Mouse (Mus musculus) ES-CJ7 (cell line): Measurements from ENCODE around the gene Pnpla5.
A peak's percentile ranks its signal among the peaks of the same experiment; 100 is the strongest.

Source experiments
- DNase-seq: peaks from one replicate; pipeline ENCODE4 v3.0.0; 2011; ENCODE audit warnings: low read depth, low spot score

The Pnpla5 gene

DNA sequence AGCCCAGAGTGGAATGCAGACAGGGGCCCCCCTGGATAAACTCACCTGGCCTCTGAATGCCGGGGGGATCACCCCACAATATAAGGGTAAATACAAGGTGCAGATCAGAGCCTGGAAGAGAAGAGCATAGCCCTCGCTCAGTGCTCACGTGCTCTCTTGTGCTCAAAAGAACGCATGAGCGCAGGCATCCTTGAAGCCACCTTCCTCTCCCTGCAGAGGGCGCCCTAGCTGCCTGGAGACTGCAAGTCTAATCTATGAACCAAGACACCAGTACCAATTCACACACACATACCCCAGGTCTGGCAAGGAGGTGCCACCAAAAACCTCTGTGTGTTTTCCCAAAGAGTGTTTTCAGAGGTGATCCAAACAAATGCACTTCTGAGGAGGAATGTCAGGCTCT lies 2.4 kb downstream of the Pnpla5 start:
- peak; percentile 82 for DNase-seq

DNA sequence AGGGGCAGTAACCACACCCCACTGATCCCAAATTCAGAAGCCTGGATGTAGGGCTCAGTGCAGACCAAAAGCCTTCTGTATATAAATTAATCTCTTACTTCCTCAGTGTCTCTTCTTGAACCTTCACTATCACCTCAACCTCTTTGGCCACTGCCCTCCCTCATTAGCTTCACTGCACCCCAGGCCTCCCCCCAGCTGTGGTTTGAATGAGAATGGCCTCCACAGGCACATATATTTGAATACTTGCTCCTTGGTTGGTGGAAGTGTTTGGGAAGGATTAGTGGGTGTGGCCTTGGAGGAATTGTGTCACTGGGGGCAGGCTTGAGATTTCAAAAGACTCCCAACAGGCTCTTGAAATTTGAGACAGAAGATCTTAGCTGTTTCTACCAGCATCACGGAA lies 6.5 kb downstream of the Pnpla5 start:
- DNase-seq, result peak; percentile 37

- DNase-seq, result no peak
These were observed 7.2 kb downstream of the Pnpla5 start for GRCm38 (mm10) chr15:84115727-84116126.

DNA sequence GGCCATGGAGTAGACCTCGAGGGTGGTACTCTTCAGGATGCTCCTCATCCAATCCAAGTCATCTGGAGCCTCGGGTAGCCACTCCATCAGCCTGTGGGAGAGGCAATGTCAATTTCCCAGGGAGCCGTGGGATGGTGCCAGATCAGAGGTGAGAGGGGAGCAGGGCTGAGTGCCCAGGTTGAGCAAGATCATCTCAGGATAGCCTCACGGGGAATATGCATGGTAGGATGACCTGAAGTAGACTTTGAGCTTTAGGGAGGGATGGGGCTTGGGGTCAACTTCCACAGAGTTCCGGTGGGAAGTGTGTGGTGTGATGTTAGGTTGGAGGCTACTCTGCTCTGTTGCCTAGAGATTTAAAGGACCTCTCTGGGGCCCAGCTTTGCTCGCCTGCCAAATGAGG lies 9.1 kb downstream of the Pnpla5 start:
- DNase-seq, result no peak

DNA sequence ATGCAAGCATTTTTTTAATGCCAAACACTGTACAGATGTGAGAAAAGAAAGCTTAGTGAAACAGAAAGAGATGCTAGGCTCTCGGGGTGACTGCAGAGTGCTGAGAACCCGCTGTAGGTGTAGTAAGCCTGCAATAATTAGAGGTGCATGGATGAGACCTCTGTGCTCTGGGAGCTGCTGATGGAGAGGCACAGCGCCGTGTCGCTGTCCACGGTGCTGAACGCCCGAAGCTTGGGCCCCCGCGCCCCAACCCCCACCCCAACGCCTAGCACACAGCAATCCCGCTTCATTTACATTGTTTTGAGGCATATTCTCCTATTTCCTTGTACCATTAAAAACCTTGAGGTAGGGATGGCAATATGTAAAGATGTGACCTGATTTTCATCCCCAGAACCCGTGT lies 14.1 kb downstream of the Pnpla5 start:
- peak; percentile 28 for DNase-seq

DNA sequence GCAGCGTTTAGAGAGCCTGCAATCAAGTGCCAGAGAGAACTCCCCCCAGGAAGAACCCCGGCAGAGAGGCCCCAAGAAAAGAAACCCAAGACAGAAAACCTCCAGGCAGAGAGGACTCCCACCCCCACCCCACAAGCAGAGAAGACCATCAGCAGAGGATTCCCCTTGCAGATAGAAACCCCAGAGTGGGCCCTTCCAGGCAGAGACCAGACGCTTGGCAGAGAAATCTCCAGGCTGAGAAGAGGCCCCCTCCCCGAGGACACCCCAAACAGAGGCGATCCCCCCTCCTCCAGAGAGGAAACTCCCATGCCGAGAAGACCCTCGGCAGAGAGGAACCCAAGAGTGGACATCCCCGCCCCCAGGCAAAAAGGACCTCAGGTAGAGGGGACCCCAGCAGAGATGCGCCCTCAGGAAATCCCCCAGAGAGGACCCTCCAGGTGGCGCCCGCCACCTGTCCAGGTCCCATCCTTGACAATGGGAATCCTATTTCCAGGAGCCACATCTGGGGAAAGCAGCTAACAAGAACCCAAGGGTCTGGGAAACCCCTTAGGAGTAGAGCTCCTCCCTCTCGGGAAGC lies 17.0 kb downstream of the Pnpla5 start:
- DNase-seq, result no peak

DNA sequence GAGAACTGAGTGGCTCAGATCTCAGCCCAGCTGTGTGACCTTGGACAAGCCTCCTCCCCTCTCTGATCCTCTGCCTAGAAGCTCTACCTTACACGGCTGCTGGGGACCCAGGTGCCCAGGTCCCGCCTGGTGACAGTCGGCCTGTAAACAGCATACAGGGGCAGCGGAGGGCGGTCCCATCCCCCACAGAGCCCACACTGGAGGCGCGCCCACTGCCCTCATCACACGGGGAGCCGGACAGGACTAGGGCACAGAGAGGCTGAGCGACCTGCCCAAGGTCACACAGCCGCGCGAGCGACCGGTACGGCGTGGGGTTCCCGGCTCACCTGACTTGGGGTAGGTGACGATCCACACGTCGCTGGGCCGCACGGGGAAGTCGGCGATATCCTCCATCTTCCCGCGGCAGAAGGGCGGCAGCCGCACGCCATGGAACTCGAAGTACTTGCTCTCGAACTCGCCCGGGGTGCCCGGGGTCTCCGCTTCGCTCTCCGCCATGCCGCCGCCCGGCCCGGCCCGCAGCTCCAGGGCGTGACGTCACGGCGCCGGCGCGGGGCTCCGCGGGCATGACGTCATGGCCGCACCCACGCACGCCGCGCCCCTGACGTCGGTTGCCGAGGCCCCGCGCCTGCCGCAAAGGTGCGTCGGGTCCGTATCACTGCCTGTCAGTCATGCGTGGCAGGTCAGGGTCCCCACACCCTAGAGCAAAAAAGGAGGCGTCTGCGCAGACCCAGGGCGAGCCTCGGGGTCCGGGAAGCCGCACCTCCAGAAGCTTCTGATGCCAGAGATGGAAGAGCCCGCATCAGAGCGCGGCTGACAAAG lies 17.7 kb downstream of the Pnpla5 start, which contains the start of gene Sult4a1:
Gene Sult4a1 (minus strand): TSS at position 650 of the 819 bp plus-strand sequence.
- peak; percentile 58 for DNase-seq

GRCm38 (mm10) chr15:84104626-84105025 lies 18.3 kb downstream of the Pnpla5 start:
- DNase-seq, result no peak

GRCm38 (mm10) chr15:84097536-84097935 lies 25.4 kb downstream of the Pnpla5 start:
- DNase-seq, result peak; percentile 45

DNA sequence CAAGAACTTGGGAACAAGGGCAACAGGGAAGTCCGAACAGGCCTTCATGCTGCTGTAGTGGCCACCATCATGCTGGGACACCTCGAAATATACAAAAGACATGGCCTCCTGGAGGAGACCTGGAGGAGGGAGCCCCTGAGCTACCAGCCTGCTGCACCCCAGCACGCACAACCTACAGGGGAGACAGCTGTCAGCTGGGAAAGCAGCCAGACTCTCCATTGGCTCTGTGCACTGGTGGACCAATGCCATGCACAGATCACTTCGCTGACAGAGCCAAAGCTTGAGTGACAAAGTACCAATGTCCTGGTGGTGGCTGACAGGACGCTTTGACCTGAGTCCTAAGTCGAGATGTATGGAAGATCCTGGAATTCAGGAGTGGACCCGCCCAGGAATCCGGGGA lies 26.9 kb downstream of the Pnpla5 start:
- DNase-seq, result no peak

DNA sequence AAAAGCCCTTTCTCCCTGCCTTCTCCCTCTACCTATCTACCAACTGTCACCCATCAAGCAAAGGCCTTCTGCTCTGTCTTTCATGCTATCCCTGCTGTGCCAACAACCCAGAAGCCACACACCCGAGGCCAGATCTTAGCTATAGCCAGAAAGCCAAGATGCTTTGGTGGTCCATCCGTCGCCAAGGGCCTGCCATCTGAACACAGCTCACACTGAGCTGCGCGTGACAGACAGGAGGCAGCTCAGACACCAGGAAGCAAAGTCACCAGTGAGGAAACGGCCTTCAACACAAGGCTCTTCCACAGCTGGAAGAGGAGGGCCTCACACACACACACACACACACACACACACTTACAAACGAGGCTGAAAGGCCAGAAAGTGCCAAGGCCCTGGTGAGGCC lies 28.1 kb downstream of the Pnpla5 start:
- DNase-seq, result no peak

DNA sequence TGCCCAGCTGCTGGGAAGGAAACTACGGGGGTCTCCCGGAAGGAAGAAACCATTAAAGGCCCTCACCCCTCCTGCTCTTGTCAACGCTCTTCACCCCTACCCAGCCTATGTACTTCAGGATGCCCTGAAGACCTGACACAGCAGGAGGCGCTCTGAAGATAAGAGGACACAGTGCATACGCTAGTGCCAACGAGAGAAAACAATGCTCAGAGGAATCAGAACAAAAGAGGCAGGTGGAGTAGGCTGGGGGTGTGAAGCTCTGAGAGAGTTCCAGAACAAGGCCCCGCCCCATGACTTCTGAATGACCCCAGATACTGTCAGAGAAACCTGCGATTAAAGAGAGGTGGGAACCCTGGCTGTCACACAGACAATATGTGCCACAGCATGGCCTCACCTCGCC lies 36.2 kb downstream of the Pnpla5 start:
- DNase-seq, result peak; percentile 91

DNA sequence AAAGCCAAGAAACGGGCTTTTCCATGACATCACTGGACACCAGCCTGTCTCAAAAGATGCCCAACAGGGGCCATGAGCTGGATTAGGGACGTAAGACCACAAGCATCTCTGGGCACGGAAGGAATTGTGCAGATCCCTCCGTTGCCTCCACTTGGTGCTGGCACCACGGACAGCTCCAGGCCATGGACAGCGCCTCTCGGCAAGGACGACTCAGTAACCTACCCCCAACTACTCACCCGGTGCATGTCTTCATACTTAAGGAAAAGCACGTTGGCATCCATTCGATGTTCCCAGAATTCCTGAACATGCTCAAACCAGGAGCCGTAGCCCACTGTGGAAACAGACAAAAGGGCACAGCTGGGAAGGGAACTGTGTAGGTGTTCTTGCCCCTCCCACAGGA lies 36.6 kb downstream of the Pnpla5 start:
- DNase-seq, result no peak

- DNase-seq, result no peak
These were observed 42.9 kb downstream of the Pnpla5 start for GRCm38 (mm10) chr15:84080069-84080468.

DNA sequence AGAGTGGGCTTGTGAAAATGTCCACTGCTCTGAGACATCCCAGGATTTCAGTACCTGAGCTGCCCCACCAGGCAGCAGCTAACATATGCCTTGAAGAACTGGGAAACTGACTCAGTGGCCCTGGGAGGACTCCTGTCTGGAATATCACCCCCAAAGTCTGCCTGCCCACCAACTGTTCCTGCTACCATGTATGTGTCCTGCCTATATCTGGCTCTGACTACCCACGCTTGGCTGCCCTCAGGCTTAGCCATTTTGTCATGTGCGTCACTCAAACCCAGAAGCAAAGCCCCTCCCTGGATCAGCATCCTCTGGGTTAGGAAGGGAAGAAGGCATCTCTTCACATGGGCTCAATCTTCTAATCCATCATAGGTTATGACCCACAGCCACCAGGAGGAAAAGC lies 43.5 kb downstream of the Pnpla5 start:
- no peak for DNase-seq

GRCm38 (mm10) chr15:84078667-84079066 lies 44.3 kb downstream of the Pnpla5 start:
- no peak for DNase-seq

- DNase-seq, result no peak
These were observed 45.8 kb downstream of the Pnpla5 start for GRCm38 (mm10) chr15:84077151-84077550.

GRCm38 (mm10) chr15:84074705-84075185 lies 48.2 kb downstream of the Pnpla5 start:
- DNase-seq, result peak; percentile 59

GRCm38 (mm10) chr15:84073911-84074704 lies 48.9 kb downstream of the Pnpla5 start:
- DNase-seq, result peak; percentile 81

DNA sequence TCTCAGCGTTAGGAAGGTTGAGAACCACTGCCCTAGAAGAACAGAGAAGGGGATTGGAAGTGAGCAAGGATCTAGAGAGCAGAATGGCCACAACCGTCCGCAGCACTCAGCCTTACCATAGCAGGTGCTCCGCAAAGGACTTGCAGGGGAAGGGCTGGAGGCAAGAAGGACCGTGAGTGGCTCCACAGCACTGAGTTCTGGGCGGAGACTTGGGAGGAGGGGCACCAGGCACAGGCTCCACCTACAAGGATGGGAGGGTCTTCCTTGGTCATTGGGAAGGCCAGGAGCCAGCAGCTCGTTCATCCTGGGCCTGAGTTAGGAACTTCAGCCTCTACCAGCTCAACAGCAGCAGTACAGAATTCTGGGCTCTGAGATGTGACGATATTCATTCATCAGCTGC lies 49.9 kb downstream of the Pnpla5 start:
- DNase-seq, result peak; percentile 50

DNA sequence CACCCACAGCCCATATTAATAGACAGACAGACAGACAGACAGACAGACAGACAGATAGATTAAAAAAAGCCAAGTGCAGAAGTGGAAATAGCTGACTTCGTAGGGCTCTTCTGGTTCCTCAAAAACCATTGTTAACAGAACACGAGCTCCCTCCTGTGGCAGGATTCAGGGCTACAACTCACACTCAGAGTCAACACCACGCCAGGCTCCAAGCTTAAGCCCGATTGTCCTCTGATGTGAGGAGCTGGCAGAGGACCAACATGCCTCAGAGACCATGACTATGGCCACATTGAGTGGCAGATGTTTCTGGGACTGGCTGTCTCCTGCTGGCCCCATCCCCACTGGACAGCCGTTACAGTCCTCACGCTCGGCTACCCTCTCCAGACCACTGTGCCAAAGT lies 50.7 kb downstream of the Pnpla5 start:
- peak; percentile 76 for DNase-seq

- DNase-seq, result peak; percentile 75
These were observed 52.8 kb downstream of the Pnpla5 start for GRCm38 (mm10) chr15:84070116-84070676.
